Mouse (Mus musculus) hindbrain, embryonic 13.5 days (tissue): ENCODE results near the gene E2f4. TPM values are rescaled to one million over a fixed set of nuclear protein-coding genes. Genes with fewer than 3 reads are reported as not detected.
"Not testable (repeated sequence)": the region's sequence is repeated elsewhere in the genome, so short reads cannot be mapped to it uniquely, and the experiment has no call there.

Source experiments
- ATAC-seq: fragments of 200-750 bp; cut with Nextera tagmentation; 2 replicates; pipeline ENCODE4 v1.8.0; 2017; ENCODE audit warnings: moderate TSS enrichment; ENCODE audit not compliant: low FRiP score
- H3K27ac ChIP-seq: fragments of 300-500 bp; sonication (generic); 2 replicates; pipeline ENCODE4 v1.5.1; 2015; ENCODE audit warnings: inconsistent platforms, mild to moderate bottlenecking, moderate library complexity
- H3K27me3 ChIP-seq: fragments of 300-500 bp; sonication (generic); 2 replicates; pipeline ENCODE4 v1.6.1; 2015; ENCODE audit warnings: mild to moderate bottlenecking, inconsistent platforms
- H3K36me3 ChIP-seq: fragments of 300-500 bp; sonication (generic); 2 replicates; pipeline ENCODE4 v1.6.1; 2015; ENCODE audit warnings: mild to moderate bottlenecking, inconsistent platforms
- H3K4me1 ChIP-seq: fragments of 300-500 bp; sonication (generic); replicated peaks from 2 replicates; pipeline ENCODE4 v1.6.1; 2015; ENCODE audit warnings: inconsistent platforms
- H3K4me2 ChIP-seq: fragments of 300-500 bp; sonication (generic); 2 replicates; pipeline ENCODE4 v1.6.1; 2015; ENCODE audit warnings: inconsistent platforms, mild to moderate bottlenecking, moderate library complexity
- H3K4me3 ChIP-seq: fragments of 300-500 bp; sonication (generic); 2 replicates; pipeline ENCODE4 v1.5.1; 2015; ENCODE audit warnings: mild to moderate bottlenecking, inconsistent platforms
- H3K9ac ChIP-seq: fragments of 300-500 bp; sonication (generic); 2 replicates; pipeline ENCODE4 v1.6.1; 2015; ENCODE audit warnings: mild to moderate bottlenecking, inconsistent platforms
- H3K9me3 ChIP-seq: fragments of 300-500 bp; sonication (generic); 2 replicates; pipeline ENCODE4 v1.6.1; 2016; ENCODE audit warnings: inconsistent platforms
- WGBS: fragments of 180-500 bp; shearing (Covaris S2); methylation state at CpG from one replicate; pipeline ENCODE4 v1.1.7; 2015; 5-methylcytosine and 5-hydroxymethylcytosine counted together
- polyA plus RNA-seq: library from polyadenylated mRNA; unstranded; fragments of >200 nt; fragmentation: Nextera tagmentation; extraction: Ambion mirVana; gene quantifications from 2 replicates; pipeline ENCODE4 v1.2.1, GENCODE M21; 2015

The E2f4 gene
- polyA plus RNA-seq, 1 experiment from 2014 or later = 45.6 TPM

GRCm38 (mm10) chr8:105289805-105290460 lies 7.5 kb upstream of the E2f4 start, which contains the start of gene 4931428F04Rik:
TSS of gene 4931428F04Rik (minus strand) at chr8:105289864.
- ATAC-seq = peak; percentile 54
- peaks cover 57% of the 10 kb centered on the region for H3K4me1 ChIP-seq
- H3K36me3 ChIP-seq = peaks cover 11% of the 10 kb centered on the region
- peak within 1 kb of the TSS; percentile 82 for H3K4me2 ChIP-seq
- H3K4me3 ChIP-seq = peak within 1 kb of the TSS; percentile 55
- H3K27ac ChIP-seq = peak within 1 kb of the TSS; percentile 95
- no peaks in the 10 kb centered on the region for H3K9me3 ChIP-seq
- H3K27me3 ChIP-seq = peaks cover 19% of the 10 kb centered on the region
- H3K9ac ChIP-seq = peak within 1 kb of the TSS; percentile 77
- whole genome bisulfite sequencing = 1% methylated on average over 43 of the region's 43 CpGs

GRCm38 (mm10) chr8:105290554-105291314 lies 6.7 kb upstream of the E2f4 start:
- Histone ChIP-seq H3K27me3 (peaks cover 26% of the 10 kb centered on the region), H3K4me3 (peak overlapping the region; percentile 55), H3K36me3 (peaks cover 3% of the 10 kb centered on the region), H3K27ac (no peak overlapping the region), H3K9me3 (no peaks in the 10 kb centered on the region), H3K9ac (peak overlapping the region; percentile 69), H3K4me2 (peak overlapping the region; percentile 82), H3K4me1 (peaks cover 48% of the 10 kb centered on the region)
- no peak for ATAC-seq
- 7% methylated on average over 31 of the region's 31 CpGs for WGBS

GRCm38 (mm10) chr8:105291364-105291763 lies 6.1 kb upstream of the E2f4 start:
- 89% methylated on average over 8 of the region's 8 CpGs for WGBS
- peaks cover 42% of the 10 kb centered on the region for H3K4me1 ChIP-seq
- H3K4me3 ChIP-seq = 0 out of 2 replicates have a peak overlapping the region, but pooled peaks have one; percentile 55
- H3K27me3 ChIP-seq = peaks cover 26% of the 10 kb centered on the region
- not testable (repeated sequence) for H3K27ac ChIP-seq, H3K4me2 ChIP-seq, ATAC-seq, H3K9ac ChIP-seq, H3K36me3 ChIP-seq, H3K9me3 ChIP-seq

- Histone ChIP-seq H3K4me1 (peaks cover 40% of the 10 kb centered on the region), H3K27me3 (peaks cover 26% of the 10 kb centered on the region)
- 75% methylated on average over 3 of the region's 3 CpGs for WGBS
- H3K9me3 ChIP-seq, H3K9ac ChIP-seq, H3K4me3 ChIP-seq, H3K36me3 ChIP-seq, H3K27ac ChIP-seq, H3K4me2 ChIP-seq, ATAC-seq: not testable (repeated sequence)
These were observed 5.7 kb upstream of the E2f4 start for GRCm38 (mm10) chr8:105291802-105292201.

GRCm38 (mm10) chr8:105292471-105292870 lies 5.0 kb upstream of the E2f4 start:
- H3K9me3 ChIP-seq = no peaks in the 10 kb centered on the region
- no peak for ATAC-seq
- peaks cover 38% of the 10 kb centered on the region for H3K4me1 ChIP-seq
- H3K27ac ChIP-seq = no peak overlapping the region
- WGBS = 79% methylated on average over 7 of the region's 7 CpGs
- no peak overlapping the region for H3K9ac ChIP-seq
- H3K4me2 ChIP-seq = no peak overlapping the region
- peaks cover 26% of the 10 kb centered on the region for H3K27me3 ChIP-seq
- no peak overlapping the region for H3K4me3 ChIP-seq
- no peaks in the 10 kb centered on the region for H3K36me3 ChIP-seq

- Histone ChIP-seq H3K4me2 (no peak overlapping the region), H3K4me3 (no peak overlapping the region), H3K9ac (no peak overlapping the region; the same call in 1 of the 2 replicates), H3K9me3 (no peaks in the 10 kb centered on the region), H3K4me1 (peaks cover 35% of the 10 kb centered on the region), H3K27me3 (peaks cover 26% of the 10 kb centered on the region), H3K27ac (no peak overlapping the region), H3K36me3 (no peaks in the 10 kb centered on the region)
- WGBS = 65% methylated on average over 19 of the region's 19 CpGs
- ATAC-seq = no peak
These were observed 4.1 kb upstream of the E2f4 start for GRCm38 (mm10) chr8:105293405-105293804.

- peak overlapping the region; percentile 5; the same call in 1 of the 2 replicates for H3K4me3 ChIP-seq
- no peak for ATAC-seq
- 0 out of 2 replicates have a peak overlapping the region, but pooled peaks have one; percentile 21 for H3K4me2 ChIP-seq
- WGBS = 74% methylated on average over 9 of the region's 9 CpGs
- H3K36me3 ChIP-seq = peaks cover 9% of the 10 kb centered on the region
- peaks cover 42% of the 10 kb centered on the region for H3K4me1 ChIP-seq
- H3K9ac ChIP-seq = no peak overlapping the region
- peaks cover 26% of the 10 kb centered on the region for H3K27me3 ChIP-seq
- no peaks in the 10 kb centered on the region for H3K9me3 ChIP-seq
- H3K27ac ChIP-seq = no peak overlapping the region
These were observed 2.7 kb upstream of the E2f4 start for GRCm38 (mm10) chr8:105294776-105295175.

- Histone ChIP-seq H3K27me3 (peaks cover 25% of the 10 kb centered on the region), H3K9ac (no peak overlapping the region), H3K4me1 (peaks cover 40% of the 10 kb centered on the region), H3K36me3 (peaks cover 14% of the 10 kb centered on the region), H3K4me3 (peak overlapping the region; percentile 8; the same call in 1 of the 2 replicates), H3K9me3 (no peaks in the 10 kb centered on the region), H3K27ac (no peak overlapping the region), H3K4me2 (0 out of 2 replicates have a peak overlapping the region, but pooled peaks have one; percentile 21)
- WGBS = 73% methylated on average over 11 of the region's 11 CpGs
- ATAC-seq = no peak
These were observed 2.2 kb upstream of the E2f4 start for GRCm38 (mm10) chr8:105295256-105295655.

- Histone ChIP-seq H3K9me3 (no peaks in the 10 kb centered on the region), H3K36me3 (peaks cover 22% of the 10 kb centered on the region), H3K27ac (no peak within 1 kb of the TSS), H3K27me3 (peaks cover 19% of the 10 kb centered on the region), H3K4me2 (peak within 1 kb of the TSS; percentile 99), H3K4me1 (peaks cover 32% of the 10 kb centered on the region), H3K4me3 (peak within 1 kb of the TSS; percentile 100), H3K9ac (0 out of 2 replicates have a peak within 1 kb of the TSS, but pooled peaks have one; percentile 98)
- 61% methylated on average over 11 of the region's 11 CpGs for WGBS
- ATAC-seq = no peak
These were observed 1.4 kb upstream of the E2f4 start, which contains the start of gene Exoc3l for GRCm38 (mm10) chr8:105295895-105296573. TSS of gene Exoc3l (minus strand) at chr8:105296101.

- peaks cover 6% of the 10 kb centered on the region; the same call in 1 of the 2 replicates for H3K27me3 ChIP-seq
- H3K9me3 ChIP-seq = no peaks in the 10 kb centered on the region
- ATAC-seq = no peak
- H3K4me3 ChIP-seq = peak overlapping the region; percentile 100
- peaks cover 30% of the 10 kb centered on the region for H3K4me1 ChIP-seq
- H3K4me2 ChIP-seq = peak overlapping the region; percentile 99
- no peak overlapping the region for H3K27ac ChIP-seq
- H3K9ac ChIP-seq = peak overlapping the region; percentile 98
- 59% methylated on average over 18 of the region's 18 CpGs for WGBS
- peaks cover 46% of the 10 kb centered on the region for H3K36me3 ChIP-seq
These were observed 1.1 kb downstream of the E2f4 start for GRCm38 (mm10) chr8:105298351-105299252.

- WGBS = 97% methylated on average over 8 of the region's 8 CpGs
- no peak overlapping the region for H3K4me2 ChIP-seq
These were observed 2.5 kb downstream of the E2f4 start for GRCm38 (mm10) chr8:105299962-105300361.

More at GRCm38 (mm10) chr8:105299962-105300361, 2.5 kb downstream of the E2f4 start:
- Histone ChIP-seq H3K36me3 (peaks cover 59% of the 10 kb centered on the region), H3K9ac (no peak overlapping the region), H3K27me3 (peaks cover 6% of the 10 kb centered on the region; the same call in 1 of the 2 replicates), H3K4me1 (peaks cover 40% of the 10 kb centered on the region), H3K27ac (no peak overlapping the region), H3K9me3 (no peaks in the 10 kb centered on the region), H3K4me3 (no peak overlapping the region)
- ATAC-seq = no peak
